Mouse (Mus musculus) G1E-ER4 (cell line): Measurements from ENCODE around the gene Gm30083. TPM values are rescaled to one million over a fixed set of nuclear protein-coding genes. Genes with fewer than 3 reads are reported as not detected.

Experiments
- GATA1 ChIP-seq: IDR thresholded peaks from one replicate; pipeline ENCODE4 v1.8.0; 2012; ENCODE audit warnings: low read length, inconsistent platforms
- polyA plus RNA-seq: library from polyadenylated mRNA; stranded (reverse); fragments of >175 nt; gene quantifications from 2 replicates; pipeline ENCODE4 v1.2.3, GENCODE M21; 2012

Gene Gm30083
- polyA plus RNA-seq = not detected in 2 replicates

DNA sequence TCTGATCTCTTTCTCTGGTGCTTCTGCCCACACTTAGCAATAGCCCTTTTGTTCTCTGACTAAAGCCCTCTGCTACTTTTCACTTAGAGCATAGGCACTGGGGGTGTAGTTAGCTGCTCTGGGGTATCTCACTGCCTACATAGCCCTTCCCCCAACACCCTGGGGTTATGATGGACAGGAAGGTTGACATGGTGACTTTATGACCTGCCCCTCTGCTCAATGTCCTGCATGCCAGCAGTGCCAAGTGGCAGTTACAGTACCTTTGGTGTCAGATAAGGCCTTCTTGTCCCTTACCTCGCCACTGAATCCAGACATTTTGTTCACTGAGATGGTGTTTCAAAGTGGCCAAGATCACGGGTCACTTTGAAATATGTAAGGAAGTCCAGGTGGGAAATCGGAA, at the start of gene Gm30083:
TSS of gene Gm30083 (minus strand) at position 120 of the 400 bp plus-strand sequence.
- no peak for TF ChIP-seq GATA1

DNA sequence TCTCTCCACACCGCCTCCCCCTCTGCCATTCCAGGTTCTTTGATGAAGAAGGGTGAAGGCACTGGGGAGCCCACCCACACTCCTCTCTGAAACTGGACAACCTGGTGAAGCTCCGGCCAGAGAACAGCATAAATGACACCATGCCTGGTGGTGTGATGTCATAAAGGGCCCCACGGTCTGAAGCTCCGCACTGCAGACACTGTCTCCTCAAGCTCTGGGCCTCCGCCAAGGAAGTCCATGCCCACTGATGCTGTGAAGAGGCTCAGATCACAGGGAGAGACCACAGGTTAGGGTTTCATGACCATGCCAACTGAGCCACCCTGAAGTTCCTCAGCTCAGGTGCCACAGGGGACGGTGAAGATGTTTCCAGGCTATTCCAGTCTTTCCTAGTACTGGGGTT, 37.5 kb upstream of the Gm30083 start, which contains the start of gene Antxrl:
TSS of gene Antxrl (plus strand) at position 192 of the 400 bp plus-strand sequence.
- no peak for TF ChIP-seq GATA1

DNA sequence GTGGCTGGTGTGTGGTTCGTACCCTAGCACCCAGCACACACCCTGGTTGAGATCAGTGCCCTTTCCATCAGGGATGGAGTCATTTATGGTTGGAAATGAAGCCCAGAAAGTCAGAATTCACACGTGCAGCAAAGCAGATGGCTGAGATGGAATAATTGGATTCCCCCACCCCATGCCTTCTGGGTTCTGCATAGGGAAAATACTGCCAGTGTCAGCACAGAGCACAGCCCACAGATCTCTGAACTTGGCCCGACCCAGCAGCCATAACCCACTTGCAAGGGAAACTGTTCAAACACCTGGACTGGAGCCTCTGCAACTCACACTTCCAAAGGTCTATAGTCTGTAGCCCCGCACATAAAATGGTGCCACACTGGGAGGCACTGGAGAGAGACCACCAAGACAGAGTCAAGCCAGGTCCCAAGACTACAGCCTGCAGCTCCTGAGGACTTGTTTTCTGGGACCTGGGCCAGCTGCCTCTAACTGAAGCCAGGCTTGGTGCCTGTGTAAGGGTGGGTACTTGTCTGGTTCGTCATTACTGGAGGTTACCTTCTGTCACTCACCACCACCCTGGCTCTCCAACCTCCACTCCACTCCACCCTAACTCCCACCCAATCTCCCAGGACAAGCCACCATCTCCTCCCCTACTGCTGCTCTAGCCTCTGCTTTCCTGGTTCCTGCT, 35.3 kb upstream of the Gm30083 start:
- TF ChIP-seq GATA1 = no peak

DNA sequence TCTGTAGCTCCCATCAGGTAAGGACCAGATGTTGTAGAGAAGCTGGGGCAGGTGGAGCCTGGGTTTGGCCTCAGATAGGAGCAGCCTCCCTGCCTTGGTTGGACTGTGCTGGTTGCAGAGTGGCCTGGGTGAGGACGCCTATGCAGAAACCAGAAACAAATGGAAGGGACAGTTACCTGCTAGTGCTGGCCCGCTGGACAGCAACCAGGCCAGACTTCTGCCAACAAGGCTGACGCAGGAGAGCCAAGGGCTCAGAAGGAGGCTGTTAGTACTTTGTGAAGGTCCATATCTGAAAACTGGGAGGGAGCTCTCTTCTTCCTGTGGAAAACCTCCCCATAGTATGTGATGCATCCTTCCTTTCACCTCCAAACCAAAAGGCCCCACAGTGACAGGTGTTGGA, 28.4 kb upstream of the Gm30083 start:
- TF ChIP-seq GATA1 = no peak

DNA sequence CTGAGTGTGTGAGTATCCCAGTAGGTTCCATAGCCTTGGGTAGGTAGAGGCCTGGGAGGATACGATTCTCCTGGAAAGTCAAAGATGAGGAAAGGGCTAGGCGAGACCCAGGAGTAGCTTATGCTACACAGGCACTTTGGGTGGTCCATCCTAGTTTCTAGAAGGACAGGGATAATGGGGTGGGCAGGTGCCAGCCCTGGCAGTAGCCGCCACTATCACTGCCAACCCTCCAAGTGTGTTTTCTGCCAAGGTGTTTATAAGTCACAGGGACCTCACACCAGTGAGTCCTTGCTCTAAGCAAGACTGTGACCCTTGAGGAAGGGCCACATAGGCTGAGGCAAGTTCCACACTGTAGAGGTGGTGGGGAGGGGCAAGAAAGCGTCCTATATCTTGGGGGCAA, 26.3 kb upstream of the Gm30083 start:
- TF ChIP-seq GATA1 = no peak

DNA sequence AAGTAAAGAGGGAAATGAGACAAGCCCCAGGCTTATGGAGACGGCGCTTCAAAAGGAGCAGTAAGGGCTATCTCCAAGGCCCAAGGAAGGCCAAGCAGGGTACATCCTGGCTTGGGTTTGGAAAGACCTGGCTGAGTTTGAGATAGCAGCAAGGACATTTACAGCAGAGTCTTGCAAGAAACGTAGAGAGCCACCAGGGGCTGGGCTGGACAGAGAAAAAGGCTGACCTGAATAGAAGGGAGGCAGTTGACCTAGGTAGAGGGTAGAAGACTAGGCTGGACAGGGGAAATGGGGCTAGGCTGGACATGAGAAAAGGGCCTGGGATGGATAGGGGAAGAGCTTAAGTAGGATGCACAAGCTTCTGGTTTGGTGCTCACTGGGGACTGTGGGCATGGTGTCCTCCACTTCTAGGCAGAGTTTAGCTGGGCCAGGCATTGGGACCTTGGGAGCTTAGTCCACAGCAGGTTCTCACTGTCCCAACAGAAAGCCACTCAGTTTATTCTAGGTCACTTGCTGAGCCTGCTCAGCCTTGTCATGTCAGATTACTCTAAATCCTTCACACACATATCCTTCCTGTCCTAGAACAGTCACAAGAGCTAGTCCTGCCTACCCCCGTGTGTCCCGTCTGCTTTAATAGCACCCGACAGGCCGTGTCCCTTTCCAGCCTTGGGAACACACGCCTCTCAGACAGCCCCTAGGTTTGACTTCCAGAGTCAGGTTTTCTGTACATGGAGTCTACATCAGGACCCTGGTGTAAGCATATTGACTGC, 19.0 kb upstream of the Gm30083 start:
- no peak for TF ChIP-seq GATA1

DNA sequence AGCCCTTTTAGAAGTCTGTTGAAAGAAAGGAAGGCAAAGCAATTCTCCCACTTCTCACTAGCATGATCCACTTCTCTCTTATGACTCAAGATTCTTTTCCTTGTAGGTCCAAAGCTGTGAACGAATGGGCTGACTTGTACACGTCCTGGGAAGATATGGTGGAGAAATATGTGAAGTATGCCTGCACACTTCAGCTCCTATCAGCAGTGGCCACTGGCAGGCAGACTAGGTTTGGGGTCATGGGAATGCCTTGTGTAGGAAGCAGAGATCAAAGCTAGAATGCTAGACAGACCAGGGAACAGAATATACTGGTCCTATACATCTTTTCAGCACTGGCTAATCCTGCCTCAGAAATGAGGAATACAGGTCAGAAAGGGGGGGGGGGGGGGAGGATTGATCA, 11.7 kb upstream of the Gm30083 start:
- TF ChIP-seq GATA1 = no peak

DNA sequence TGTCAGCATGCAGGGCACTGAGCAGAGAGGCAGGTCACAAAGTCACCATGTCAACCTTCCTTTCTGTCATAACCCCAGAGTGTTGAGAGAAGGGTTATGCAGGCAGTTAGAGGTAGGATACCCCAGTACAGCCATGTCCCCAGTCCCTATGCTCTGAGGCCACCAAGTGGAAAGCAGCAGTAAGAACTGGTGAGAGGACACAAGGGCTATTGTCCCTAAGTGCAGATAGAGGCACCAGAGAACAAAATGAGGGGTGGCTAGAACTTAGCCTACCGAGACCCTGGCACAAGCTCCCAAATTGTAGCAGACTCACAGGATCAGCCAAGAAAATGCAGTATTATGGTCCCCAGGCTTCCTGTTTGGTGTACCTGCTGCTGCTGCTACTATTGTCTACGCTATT, 2.0 kb upstream of the Gm30083 start:
- TF ChIP-seq GATA1 = no peak

DNA sequence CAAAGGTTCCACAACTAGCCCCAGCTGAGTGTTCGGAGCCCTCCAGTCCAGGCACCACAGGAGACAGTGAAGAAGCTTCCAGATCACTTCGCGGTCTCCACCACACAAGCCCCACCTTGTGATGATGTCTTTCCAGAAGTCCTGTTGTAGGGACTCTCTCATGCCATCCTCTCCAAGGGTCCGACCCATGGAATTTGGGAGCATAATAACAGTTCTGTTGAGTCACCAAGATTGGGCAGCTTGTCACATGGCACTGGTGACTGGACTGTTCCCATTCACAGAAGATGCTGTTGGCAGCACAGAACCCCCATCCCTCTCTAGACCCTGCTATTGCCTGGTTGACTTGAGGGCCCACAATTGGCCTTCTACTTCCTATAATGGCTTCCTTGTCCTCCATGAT, 1.4 kb upstream of the Gm30083 start, which contains the start of gene Gm5460:
TSS of gene Gm5460 (plus strand) at position 378 of the 400 bp plus-strand sequence.
- no peak for TF ChIP-seq GATA1

DNA sequence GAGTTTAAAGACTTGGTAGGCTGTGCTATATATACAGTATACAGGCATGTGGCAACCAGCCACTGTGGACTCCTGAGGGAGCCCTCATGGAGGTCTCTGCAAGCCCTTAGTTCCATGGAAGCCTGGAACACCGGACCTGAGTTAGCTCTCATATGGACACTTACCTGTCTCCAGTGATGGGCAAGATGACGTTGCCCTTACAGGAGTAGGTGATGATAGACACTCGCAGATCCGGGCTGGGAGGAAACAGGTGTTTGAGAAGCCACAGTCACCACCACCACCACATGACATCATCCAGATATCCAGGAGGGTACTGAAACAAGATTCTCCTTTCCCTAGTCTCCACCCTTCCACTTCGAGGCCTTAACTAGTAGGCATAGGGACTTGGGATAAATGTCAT, 12.6 kb downstream of the Gm30083 start:
- TF ChIP-seq GATA1 = no peak

DNA sequence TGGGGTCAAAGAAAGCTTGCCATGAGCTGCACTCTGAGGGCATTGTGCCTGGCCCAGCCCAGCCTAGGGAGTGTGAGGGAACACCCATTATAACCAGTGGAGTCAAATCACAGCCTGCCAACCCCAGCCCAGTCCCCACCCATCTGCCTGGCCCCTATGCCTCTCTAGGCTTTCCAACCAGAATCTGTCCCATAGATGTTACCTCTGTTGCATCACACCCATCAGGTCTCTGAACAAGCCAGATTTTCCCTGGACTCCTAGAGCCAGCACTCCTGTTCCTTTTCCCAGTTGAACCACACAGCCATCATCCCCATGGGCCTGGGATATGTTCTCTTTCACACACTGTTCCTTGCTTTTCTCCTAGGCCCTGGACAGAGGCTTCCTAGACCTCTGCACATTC, 13.5 kb downstream of the Gm30083 start:
- no peak for TF ChIP-seq GATA1

DNA sequence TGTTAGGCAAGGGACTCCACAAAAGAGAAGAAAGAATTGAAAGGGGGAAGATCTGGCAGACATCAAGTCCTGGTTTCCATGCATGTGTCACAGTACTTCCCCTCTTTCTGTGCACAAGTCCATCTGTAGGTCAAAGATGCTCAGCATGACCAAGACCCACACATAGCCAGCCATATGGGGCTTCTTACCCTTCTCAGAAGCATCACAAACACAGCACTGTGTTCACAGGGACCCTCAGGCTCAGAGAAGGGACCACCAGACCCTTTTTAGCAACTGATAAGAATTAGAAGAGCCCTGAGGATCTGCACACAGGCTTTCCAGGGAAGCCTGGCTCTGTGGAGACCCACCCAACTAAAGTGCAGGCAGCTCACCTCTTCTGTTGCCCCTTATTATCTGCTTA, 14.9 kb downstream of the Gm30083 start:
- TF ChIP-seq GATA1 = no peak

DNA sequence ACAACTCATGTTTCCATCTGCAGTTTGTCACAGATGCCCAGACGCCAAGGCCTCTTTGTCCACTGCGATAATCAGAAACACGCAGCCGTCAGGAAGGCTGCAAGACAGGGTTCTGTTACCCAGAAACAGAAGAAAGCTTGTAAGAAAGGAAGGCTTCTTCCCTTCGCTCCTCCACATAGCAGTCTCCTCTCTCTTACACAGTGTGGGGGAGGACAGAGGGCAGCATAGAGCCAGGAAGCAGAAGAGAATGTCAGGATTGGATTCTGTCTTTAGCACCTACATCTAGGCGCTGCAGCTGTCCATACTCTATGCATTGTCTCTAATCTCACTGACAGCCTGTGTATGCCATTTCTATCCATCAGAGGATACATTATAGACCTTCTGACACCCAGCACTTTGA, 17.6 kb downstream of the Gm30083 start:
- no peak for TF ChIP-seq GATA1

DNA sequence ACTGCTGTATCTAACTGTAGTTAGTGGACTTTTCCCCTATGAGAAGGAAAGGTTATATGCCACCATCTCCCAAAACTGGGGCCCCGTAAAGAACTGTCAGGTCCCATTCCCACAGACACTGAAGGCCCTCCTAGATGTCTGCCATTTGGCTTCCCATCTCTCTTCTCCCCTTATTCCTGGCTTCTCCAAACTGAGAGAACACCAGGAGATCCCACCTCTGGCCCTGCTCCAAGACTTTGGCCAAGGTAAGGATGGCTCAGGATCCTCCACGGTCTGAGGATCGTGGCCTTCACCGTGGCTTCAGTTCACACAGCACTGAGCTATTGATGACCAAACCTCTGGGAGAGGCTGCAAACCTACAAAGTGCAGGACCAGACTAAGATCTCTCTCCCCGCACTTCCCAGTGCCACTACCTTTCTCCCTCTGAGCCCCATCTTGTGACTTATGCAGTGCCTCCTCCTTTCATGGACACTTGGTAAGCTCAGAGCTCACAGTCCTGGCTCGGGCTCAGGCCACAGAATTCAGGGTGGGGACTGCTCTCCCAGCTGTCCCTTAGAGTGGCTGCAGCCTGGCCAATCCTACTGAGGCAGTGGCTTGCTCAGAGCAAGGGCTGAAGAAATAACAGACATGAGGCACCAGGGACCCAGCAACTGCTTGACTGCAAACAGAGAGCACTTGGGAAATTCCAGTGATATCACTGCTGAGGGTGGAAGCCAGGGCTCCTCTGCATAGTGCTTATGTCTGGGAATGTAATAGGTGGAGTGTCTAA, 21.3 kb downstream of the Gm30083 start:
- TF ChIP-seq GATA1 = no peak

DNA sequence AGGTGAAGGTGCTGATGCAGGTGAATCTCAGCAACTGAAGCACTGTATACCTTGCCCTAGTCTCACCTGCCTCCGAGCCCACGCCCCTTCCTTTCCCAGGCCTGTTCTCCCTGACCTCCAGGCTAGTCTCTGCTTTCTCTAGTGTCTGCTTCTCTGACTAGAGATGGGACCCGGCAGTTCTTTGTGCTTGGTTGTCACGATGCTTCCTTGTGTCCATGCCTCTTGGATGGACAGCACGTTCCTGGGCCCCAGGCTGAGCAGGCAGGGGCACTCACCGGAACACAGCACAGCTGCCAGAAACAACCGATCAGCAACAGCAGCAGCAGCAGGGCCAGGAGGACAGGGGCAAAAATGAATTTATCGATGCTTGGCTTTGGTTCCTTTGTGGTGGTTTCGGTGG, 21.9 kb downstream of the Gm30083 start:
- no peak for TF ChIP-seq GATA1

DNA sequence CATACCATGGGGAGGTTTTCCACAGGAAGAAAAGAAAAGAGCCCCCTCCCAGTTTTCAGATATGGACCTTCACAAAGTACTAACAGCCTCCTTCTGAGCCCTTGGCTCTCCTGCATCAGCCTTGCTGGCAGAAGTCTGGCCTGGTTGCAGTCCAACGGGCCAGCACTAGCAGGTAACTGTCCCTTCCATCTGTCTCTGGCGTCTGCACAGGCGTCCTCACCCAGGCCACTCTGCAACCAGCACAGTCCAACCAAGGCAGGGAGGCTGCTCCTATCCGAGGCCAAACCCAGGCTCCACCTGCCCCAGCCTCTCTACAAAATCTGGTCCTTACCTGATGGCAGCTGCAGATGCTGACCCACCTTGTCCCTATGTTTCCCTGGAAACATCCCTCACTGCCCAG, 23.0 kb downstream of the Gm30083 start:
- TF ChIP-seq GATA1 = no peak
